Comparison of ENCODE assay signal across 7 mouse cellular contexts in the genomic region with DNA sequence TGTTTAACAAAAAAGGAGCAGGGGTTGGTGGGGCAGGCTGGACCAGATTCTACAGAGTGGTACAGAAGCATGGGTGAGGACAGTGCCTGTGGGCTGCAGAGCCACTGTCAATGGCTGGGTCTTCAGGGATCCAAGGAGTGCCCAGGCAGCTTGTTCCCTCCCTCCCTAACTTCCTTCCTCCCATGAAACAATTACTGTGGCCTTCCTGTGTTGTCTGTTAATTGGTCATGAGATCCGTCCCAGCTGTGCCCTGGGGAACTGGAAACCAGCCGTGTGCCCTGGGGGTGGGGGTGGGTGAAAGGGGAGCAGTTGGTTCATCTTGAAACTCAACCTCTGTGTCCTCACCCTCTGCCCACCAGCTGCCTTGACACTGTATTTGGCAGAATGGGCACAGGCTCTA.
A peak's percentile ranks its signal among the peaks of the same experiment; 100 is the strongest.
DNase-seq lines count a peak whose midpoint lies in the region; ATAC-seq and TF ChIP-seq lines count a peak whose summit lies in the region.

No protein-coding gene starts in this region.

- no peak overlapping the region for H3K9ac ChIP-seq in kidney, postnatal 0 days (ENCODE audit: low read depth, low read length)

- no peaks in the 10 kb centered on the region for H3K27me3 ChIP-seq in kidney, postnatal 0 days (ENCODE audit: insufficient read depth, low read length)
- no peaks in the 10 kb centered on the region for H3K27me3 ChIP-seq in embryonic facial prominence, embryonic 10.5 days (replicated peaks; ENCODE audit: low read depth, poor library complexity, severe bottlenecking)
- H3K27me3 ChIP-seq in megakaryocyte, embryonic 14.5 days (replicated peaks), result no peaks in the 10 kb centered on the region

- H3K9me3 ChIP-seq in kidney, postnatal 0 days (replicated peaks; ENCODE audit: low read length), result no peaks in the 10 kb centered on the region
- H3K9me3 ChIP-seq in embryonic facial prominence, embryonic 10.5 days, result no peaks in the 10 kb centered on the region
- H3K9me3 ChIP-seq in megakaryocyte, embryonic 14.5 days, result no peaks in the 10 kb centered on the region

- peaks cover 13% of the 10 kb centered on the region; the same call in 1 of the 2 replicates for H3K4me1 ChIP-seq in kidney, postnatal 0 days (replicated peaks; ENCODE audit: insufficient read depth, low read length)
- peaks cover 21% of the 10 kb centered on the region for H3K4me1 ChIP-seq in embryonic facial prominence, embryonic 10.5 days
- H3K4me1 ChIP-seq in megakaryocyte, embryonic 14.5 days, result peaks cover 78% of the 10 kb centered on the region

- TF ChIP-seq CTCF in kidney, postnatal 0 days (IDR thresholded peaks at IDR 0.05; ENCODE audit: low read depth), result no peak

- no peaks in the 10 kb centered on the region for H3K36me3 ChIP-seq in kidney, postnatal 0 days (ENCODE audit: insufficient read depth, low read length)
- no peaks in the 10 kb centered on the region for H3K36me3 ChIP-seq in embryonic facial prominence, embryonic 10.5 days (replicated peaks)
- H3K36me3 ChIP-seq in megakaryocyte, embryonic 14.5 days (replicated peaks; ENCODE audit: low read length), result peaks cover 8% of the 10 kb centered on the region

- H3K4me3 ChIP-seq in kidney, postnatal 0 days (replicated peaks; ENCODE audit: low read depth, low read length), result no peak overlapping the region
- no peak overlapping the region for H3K4me3 ChIP-seq in embryonic facial prominence, embryonic 10.5 days
- peak overlapping the region; percentile 71 for H3K4me3 ChIP-seq in megakaryocyte, embryonic 14.5 days (replicated peaks)

- ATAC-seq in kidney, postnatal 0 days (replicated peaks; ENCODE audit: low FRiP score, low read depth), result peak; percentile 76

- H3K4me2 ChIP-seq in kidney, postnatal 0 days (ENCODE audit: low read length), result no peak overlapping the region

- H3K27ac ChIP-seq in kidney, postnatal 0 days, result no peak overlapping the region; the same call in 1 of the 2 replicates
- H3K27ac ChIP-seq in embryonic facial prominence, embryonic 10.5 days (replicated peaks), result no peak overlapping the region

- DNase-seq in kidney, postnatal 0 days (ENCODE audit: low spot score), result peak; percentile 80
- no peak for DNase-seq in kidney, adult 11 months
- peak; percentile 48 for DNase-seq in embryonic facial prominence, embryonic 10.5 days (ENCODE audit: low spot score)
- peak; percentile 22 to 56 for DNase-seq in kidney, postnatal 36 days
- no peak for DNase-seq in urinary bladder, postnatal 4 days (ENCODE audit: low spot score in 2 of 2)
- no peak for DNase-seq in testis, postnatal 14 days (ENCODE audit: low spot score)

- WGBS in kidney, postnatal 0 days, result 29% methylated on average over 2 of the region's 2 CpGs
- WGBS in embryonic facial prominence, embryonic 10.5 days, result 24% methylated on average over 2 of the region's 2 CpGs

Comparison
In these comparisons a context has a peak if more than half of its experiments do, and no peak if none do; other contexts are left out.
1. DNase-seq: peak in kidney, postnatal 0 days (single experiment), embryonic facial prominence, embryonic 10.5 days (single experiment) and kidney, postnatal 36 days (2 of 2); none in kidney, adult 11 months (single experiment), urinary bladder, postnatal 4 days (0 of 2) and testis, postnatal 14 days (single experiment).